Mouse (Mus musculus) right cerebral cortex, postnatal 4 days (tissue): ENCODE measurements at regions not wholly inside any gene's neighbourhood (a gene's known extent, or its start where the extent isn't known, plus 50 kb on each side); places are given as distances from the start of the nearest gene placed in this dataset.

Experiments used
- DNase-seq: peaks from one replicate; pipeline ENCODE4 v3.0.0-alpha.2; 2022

- DNase-seq = no peak
Measured at GRCm38 (mm10) chr6:17157270-17157669, 92.3 kb downstream of the Tes start.

GRCm38 (mm10) chr6:17169971-17170781 is 105.2 kb downstream of the Tes start:
- peak; percentile 40 for DNase-seq

GRCm38 (mm10) chr6:17170782-17171272 is 105.9 kb downstream of the Tes start:
- DNase-seq = peak; percentile 47

- DNase-seq = peak; percentile 29
Measured at GRCm38 (mm10) chr6:17171273-17172011, 106.5 kb downstream of the Tes start.

- DNase-seq = no peak
Measured at GRCm38 (mm10) chr6:17172050-17172449, 107.1 kb downstream of the Tes start.

GRCm38 (mm10) chr6:17177153-17177552 is 103.8 kb upstream of the Cav2 start:
- no peak for DNase-seq

GRCm38 (mm10) chr6:17179476-17179875 is 101.5 kb upstream of the Cav2 start:
- no peak for DNase-seq

- no peak for DNase-seq
Measured at GRCm38 (mm10) chr6:17186604-17187003, 94.4 kb upstream of the Cav2 start.

- no peak for DNase-seq
Measured at GRCm38 (mm10) chr6:17187106-17187505, 93.9 kb upstream of the Cav2 start.

GRCm38 (mm10) chr6:17195538-17195937 is 85.4 kb upstream of the Cav2 start:
- no peak for DNase-seq

GRCm38 (mm10) chr6:17197728-17198397 is 83.1 kb upstream of the Cav2 start:
- no peak for DNase-seq

- no peak for DNase-seq
Measured at GRCm38 (mm10) chr6:17198876-17199275, 82.1 kb upstream of the Cav2 start.

GRCm38 (mm10) chr6:17201916-17202636 is 78.9 kb upstream of the Cav2 start:
- no peak for DNase-seq

- no peak for DNase-seq
Measured at GRCm38 (mm10) chr6:17203302-17203701, 77.7 kb upstream of the Cav2 start.

GRCm38 (mm10) chr6:17203900-17204686 is 76.9 kb upstream of the Cav2 start:
- DNase-seq = no peak

- no peak for DNase-seq
Measured at GRCm38 (mm10) chr6:17206932-17207331, 74.1 kb upstream of the Cav2 start.

- no peak for DNase-seq
Measured at GRCm38 (mm10) chr6:17209792-17210191, 71.2 kb upstream of the Cav2 start.

GRCm38 (mm10) chr6:17211346-17211745 is 69.6 kb upstream of the Cav2 start:
- no peak for DNase-seq

GRCm38 (mm10) chr6:17214774-17215173 is 66.2 kb upstream of the Cav2 start:
- no peak for DNase-seq

- DNase-seq = no peak
Measured at GRCm38 (mm10) chr6:17216442-17216841, 64.5 kb upstream of the Cav2 start.

- no peak for DNase-seq
Measured at GRCm38 (mm10) chr6:17223744-17224143, 57.2 kb upstream of the Cav2 start.

- no peak for DNase-seq
Measured at GRCm38 (mm10) chr6:17224852-17225251, 56.1 kb upstream of the Cav2 start.
